Mouse (Mus musculus) MEL (cell line): Measurements from ENCODE around the gene Shmt1.

Experiments used
- CTCF ChIP-seq, 3 experiments: IDR thresholded peaks in 2 of 3; conservative IDR thresholded peaks in 1 of 3; 2 replicates each; pipeline ENCODE4 v1.5.1; 2011 to 2012; ENCODE audit warnings: low read length in 3 of 3, low read depth in 2 of 3, mild to moderate bottlenecking in 2 of 3, improper control_type of control experiment in 1 of 3, inconsistent platforms in 1 of 3, mixed read lengths in 1 of 3, moderate library complexity in 1 of 3; ENCODE audit not compliant: control insufficient read depth in 1 of 3, insufficient read depth in 1 of 3, poor library complexity in 1 of 3, severe bottlenecking in 1 of 3
- EP300 ChIP-seq, 2 experiments: IDR thresholded peaks; 2 replicates each; pipeline ENCODE4 v1.6.1; 2011; ENCODE audit warnings: improper control_type of control experiment in 2 of 2, low read length in 2 of 2, low read depth in 1 of 2, mild to moderate bottlenecking in 1 of 2
- GATA1 ChIP-seq: IDR thresholded peaks from 2 replicates; pipeline ENCODE4 v1.6.1; 2011; ENCODE audit warnings: low read depth, low read length, improper control_type of control experiment
- KAT2A ChIP-seq: conservative IDR thresholded peaks from 2 replicates; pipeline ENCODE4 v1.6.1; 2012; ENCODE audit warnings: low read depth, low read length, improper control_type of control experiment, inconsistent platforms
- MAFK ChIP-seq: IDR thresholded peaks from 2 replicates; pipeline ENCODE4 v1.6.1; 2011; ENCODE audit warnings: low read depth, mild to moderate bottlenecking, low read length, improper control_type of control experiment, borderline replicate concordance
- MAX ChIP-seq: IDR thresholded peaks from 2 replicates; pipeline ENCODE4 v1.6.1; 2011; ENCODE audit warnings: low read length, improper control_type of control experiment
- MXI1 ChIP-seq: IDR thresholded peaks from 2 replicates; pipeline ENCODE4 v1.6.1; 2011; ENCODE audit warnings: mild to moderate bottlenecking, low read depth, low read length, improper control_type of control experiment
- NELFE ChIP-seq: IDR thresholded peaks from 2 replicates; pipeline ENCODE4 v1.6.1; 2011; ENCODE audit warnings: low read depth, low read length, improper control_type of control experiment
- NRF1 ChIP-seq: IDR thresholded peaks from 2 replicates; pipeline ENCODE4 v1.6.1; 2014; ENCODE audit warnings: low read depth, mild to moderate bottlenecking, inconsistent platforms, low read length, improper control_type of control experiment, moderate library complexity; ENCODE audit not compliant: poor library complexity, insufficient read depth, severe bottlenecking
- POLR2AphosphoS2 ChIP-seq: IDR thresholded peaks from 2 replicates; pipeline ENCODE4 v1.6.1; 2011; ENCODE audit warnings: low read length, improper control_type of control experiment
- SMC3 ChIP-seq: IDR thresholded peaks from 2 replicates; pipeline ENCODE4 v1.6.1; 2011; ENCODE audit warnings: low read depth, low read length, improper control_type of control experiment
- TBP ChIP-seq: IDR thresholded peaks from 2 replicates; pipeline ENCODE4 v1.8.0; 2011; ENCODE audit warnings: low read depth, low read length, improper control_type of control experiment
- TCF12 ChIP-seq: IDR thresholded peaks from 2 replicates; pipeline ENCODE4 v1.6.1; 2014; ENCODE audit warnings: low read depth, mild to moderate bottlenecking, inconsistent platforms, low read length, improper control_type of control experiment, moderate library complexity
- ZNF384 ChIP-seq: IDR thresholded peaks from 2 replicates; pipeline ENCODE4 v1.6.1; 2012; ENCODE audit warnings: low read depth, mild to moderate bottlenecking, inconsistent platforms, low read length, improper control_type of control experiment

DNA sequence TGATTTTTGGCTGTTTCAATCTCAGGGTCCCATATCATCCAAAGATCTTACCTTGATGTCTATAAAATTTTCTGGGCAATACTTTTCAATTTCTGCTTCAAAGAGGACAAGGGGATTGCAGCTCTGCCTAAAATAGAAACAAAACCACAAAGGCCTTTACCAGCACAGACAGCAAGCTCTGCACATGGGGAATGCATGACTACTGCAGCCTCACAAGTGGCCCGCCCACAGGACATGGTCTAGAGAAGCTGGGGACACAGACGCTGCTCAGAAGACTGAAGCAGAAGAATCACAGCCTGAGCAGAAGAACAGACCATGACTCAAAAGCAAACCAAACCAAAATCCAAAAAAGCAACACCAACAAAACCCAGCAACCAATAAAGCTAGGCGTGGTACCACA is 49.8 kb downstream of the Shmt1 start:
- TF ChIP-seq SMC3 (no peak), MXI1 (no peak), MAX (no peak), CTCF (IDR thresholded peaks at IDR 0.05 in 2 of 3, conservative IDR thresholded peaks at IDR 0.05 in 1 of 3; ENCODE audit: control insufficient read depth in 1 of 3, insufficient read depth in 1 of 3, low read depth in 2 of 3, low read length in 3 of 3, poor library complexity in 1 of 3, severe bottlenecking in 1 of 3) (no peak), NRF1 (no peak), POLR2AphosphoS2 (no peak), NELFE (no peak), MAFK (no peak), EP300 (IDR thresholded peaks at IDR 0.05; ENCODE audit: low read depth in 1 of 2, low read length in 2 of 2) (no peak), KAT2A (no peak), TBP (no peak), GATA1 (no peak), ZNF384 (no peak), TCF12 (no peak)
